Mouse (Mus musculus): ENCODE results near the gene Notch1.

DNA sequence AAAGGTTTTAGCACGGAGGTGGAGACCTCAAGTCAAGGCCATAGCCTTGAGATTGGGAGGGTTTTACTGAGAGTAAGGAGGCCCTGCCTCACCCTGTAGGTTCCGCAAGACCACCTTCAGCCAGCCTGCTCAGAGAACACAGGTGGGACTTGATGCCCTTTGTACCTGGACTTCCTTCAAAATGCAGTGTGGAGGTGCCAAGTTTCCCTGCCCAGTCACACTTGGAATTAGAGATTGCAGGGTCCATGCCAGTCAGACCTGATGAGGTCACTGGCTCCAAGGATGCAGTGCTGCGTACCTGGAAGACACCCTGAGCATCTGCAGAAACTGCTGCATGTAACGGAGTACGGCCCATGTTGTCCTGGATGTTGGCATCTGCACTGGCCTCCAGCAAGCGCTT lies 53.1 kb downstream of the Notch1 start:
- no peak for TF ChIP-seq POLR2A (IDR thresholded peaks at IDR 0.05; ENCODE audit: extremely low read depth, insufficient read depth, low read length)
- TF ChIP-seq CTCF (IDR thresholded peaks at IDR 0.05; ENCODE audit: extremely low read depth, insufficient read depth, low read length): no peak

Measured in cortical plate, adult 2 months (tissue).